Mouse (Mus musculus) liver, embryonic 11.5 days (tissue): ENCODE data around the gene Phykpl. TPM values are rescaled to one million over a fixed set of nuclear protein-coding genes. Genes with fewer than 3 reads are reported as not detected.
"Not testable (repeated sequence)": the region's sequence is repeated elsewhere in the genome, so short reads cannot be mapped to it uniquely, and the experiment has no call there.

Experiments
- ATAC-seq: fragments of 200-750 bp; cut with Nextera tagmentation; replicated peaks from 2 replicates; pipeline ENCODE4 v1.8.0; 2017; ENCODE audit warnings: moderate number of reproducible peaks, mild to moderate bottlenecking, moderate TSS enrichment, moderate library complexity; ENCODE audit not compliant: low FRiP score
- DNase-seq: peaks from one replicate; pipeline ENCODE4 v3.0.0-alpha.2; 2017; ENCODE audit warnings: low spot score
- H3K27ac ChIP-seq: fragments of 300-500 bp; sonication (generic); 2 replicates; pipeline ENCODE4 v1.5.1; 2014; ENCODE audit warnings: mild to moderate bottlenecking, low read depth, low read length, control low read depth
- H3K27me3 ChIP-seq: fragments of 300-500 bp; sonication (generic); replicated peaks from 2 replicates; pipeline ENCODE4 v1.6.1; 2014; ENCODE audit warnings: low read length, mixed read lengths; ENCODE audit not compliant: control insufficient read depth, insufficient read depth
- H3K36me3 ChIP-seq: fragments of 300-500 bp; sonication (generic); 2 replicates; pipeline ENCODE4 v1.6.1; 2014; ENCODE audit warnings: mild to moderate bottlenecking, low read length, moderate library complexity, mixed read lengths; ENCODE audit not compliant: control insufficient read depth, insufficient read depth
- H3K4me1 ChIP-seq: fragments of 300-500 bp; sonication (generic); replicated peaks from 2 replicates; pipeline ENCODE4 v1.6.1; 2014; ENCODE audit warnings: low read length, mixed read lengths; ENCODE audit not compliant: control insufficient read depth, insufficient read depth
- H3K4me2 ChIP-seq: fragments of 300-500 bp; sonication (generic); 2 replicates; pipeline ENCODE4 v1.6.1; 2014; ENCODE audit warnings: mild to moderate bottlenecking, control low read depth, moderate library complexity
- H3K4me3 ChIP-seq: fragments of 300-500 bp; sonication (generic); 2 replicates; pipeline ENCODE4 v1.5.1; 2014; ENCODE audit warnings: low read depth, low read length, control low read depth
- H3K9ac ChIP-seq: fragments of 300-500 bp; sonication (generic); 2 replicates; pipeline ENCODE4 v1.6.1; 2014; ENCODE audit warnings: low read depth, low read length, control low read depth
- H3K9me3 ChIP-seq: fragments of 300-500 bp; sonication (generic); 2 replicates; pipeline ENCODE4 v1.6.1; 2016; ENCODE audit warnings: low read length, inconsistent platforms, mixed read lengths; ENCODE audit not compliant: control insufficient read depth
- WGBS: fragments of 180-500 bp; shearing (Covaris S2); extraction: QIAGEN DNeasy Blood & Tissue Kit; methylation state at CpG from one replicate; pipeline ENCODE4 v1.1.7; 2014; 5-methylcytosine and 5-hydroxymethylcytosine counted together
- polyA plus RNA-seq: library from polyadenylated mRNA; unstranded; fragments of >200 nt; fragmentation: Nextera tagmentation; extraction: Ambion mirVana; gene quantifications from 2 replicates; pipeline ENCODE4 v1.2.1, GENCODE M21; 2014

Gene Phykpl
- polyA plus RNA-seq, 1 experiment from 2014 or later: 28.6 TPM

GRCm38 (mm10) chr11:51627425-51627824 lies 42.9 kb downstream of the Phykpl start:
- DNase-seq: no peak
- peaks cover 47% of the 10 kb centered on the region for H3K36me3 ChIP-seq
- no peaks in the 10 kb centered on the region for H3K27me3 ChIP-seq
- WGBS: 93% methylated on average over 9 of the region's 9 CpGs
- H3K4me2 ChIP-seq: no peak overlapping the region
- H3K27ac ChIP-seq: no peak overlapping the region
- ATAC-seq: no peak
- no peak overlapping the region for H3K9ac ChIP-seq
- H3K9me3 ChIP-seq: no peaks in the 10 kb centered on the region
- no peak overlapping the region for H3K4me3 ChIP-seq
- H3K4me1 ChIP-seq: peaks cover 14% of the 10 kb centered on the region

DNA sequence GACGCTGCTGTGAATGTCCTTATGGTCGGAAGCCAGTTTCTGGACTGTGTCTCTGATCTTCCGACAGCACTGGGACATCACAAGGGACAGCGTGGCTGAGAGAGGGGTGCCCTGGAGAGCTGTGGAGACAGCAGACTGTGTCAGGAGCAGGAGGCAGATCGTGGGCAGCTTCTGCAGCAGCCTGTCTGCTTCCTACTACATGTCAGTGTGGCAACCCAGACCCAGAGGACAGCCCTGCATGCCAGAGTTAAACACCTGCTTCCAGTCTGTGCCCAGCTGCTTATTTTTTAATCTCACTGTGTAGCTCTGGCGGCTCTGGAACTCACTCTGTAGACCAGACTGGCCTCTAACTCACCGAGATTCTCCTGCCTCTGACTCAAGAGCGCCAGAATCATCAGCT lies 43.4 kb downstream of the Phykpl start:
- ATAC-seq: no peak
- peaks cover 43% of the 10 kb centered on the region for H3K36me3 ChIP-seq

DNA sequence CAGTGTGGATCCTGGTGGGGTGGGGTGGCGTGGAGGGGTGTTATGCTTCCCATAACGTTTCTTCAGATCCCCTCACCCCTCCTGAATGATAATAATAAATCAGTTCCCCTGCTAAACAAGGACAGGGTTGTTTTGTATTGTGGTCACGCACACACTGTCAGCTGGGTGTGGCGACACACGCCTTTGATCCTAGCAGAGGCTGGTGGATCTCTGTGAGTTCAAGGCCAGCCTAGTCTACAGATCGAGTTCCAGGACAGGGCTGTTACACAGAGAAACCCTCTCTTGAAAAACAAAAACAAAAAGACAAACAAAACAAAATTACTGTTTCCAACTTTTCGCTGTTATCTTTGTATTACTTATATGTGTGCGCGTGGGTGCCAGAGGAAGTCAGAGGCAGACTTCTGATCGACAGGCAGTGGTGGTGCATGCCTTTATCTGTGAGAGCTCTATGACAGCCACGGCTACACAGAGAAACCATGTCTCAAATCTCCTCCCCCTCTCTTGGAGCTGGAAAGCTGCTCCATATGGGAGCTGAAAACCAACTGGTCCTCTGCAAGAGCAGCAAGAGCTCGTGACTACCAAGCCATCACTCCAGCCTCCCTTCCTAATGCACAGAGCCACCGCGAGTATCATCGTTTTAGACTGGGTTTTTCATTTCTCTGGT lies 45.2 kb downstream of the Phykpl start:
- no peak overlapping the region for H3K4me3 ChIP-seq
- no peak overlapping the region for H3K27ac ChIP-seq
- H3K27me3 ChIP-seq: no peaks in the 10 kb centered on the region
- no peak overlapping the region for H3K9ac ChIP-seq
- 65% methylated on average over 15 of the region's 15 CpGs for WGBS
- H3K36me3 ChIP-seq: peaks cover 27% of the 10 kb centered on the region
- ATAC-seq (no peak), DNase-seq (no peak)
- peaks cover 14% of the 10 kb centered on the region for H3K4me1 ChIP-seq
- H3K9me3 ChIP-seq: no peaks in the 10 kb centered on the region
- H3K4me2 ChIP-seq: no peak overlapping the region

More for the DNA sequence above, 43.4 kb downstream of the Phykpl start:
- H3K4me3 ChIP-seq: no peak overlapping the region
- H3K4me2 ChIP-seq: no peak overlapping the region
- no peak for DNase-seq
- no peak overlapping the region for H3K27ac ChIP-seq
- WGBS: 90% methylated on average over 8 of the region's 8 CpGs
- no peaks in the 10 kb centered on the region for H3K9me3 ChIP-seq
- peaks cover 14% of the 10 kb centered on the region for H3K4me1 ChIP-seq
- H3K27me3 ChIP-seq: no peaks in the 10 kb centered on the region
- H3K9ac ChIP-seq: no peak overlapping the region

GRCm38 (mm10) chr11:51632130-51632753 lies 47.7 kb downstream of the Phykpl start:
- no peak for DNase-seq
- peaks cover 11% of the 10 kb centered on the region for H3K36me3 ChIP-seq
- no peaks in the 10 kb centered on the region for H3K27me3 ChIP-seq
- no peak for ATAC-seq
- H3K4me2 ChIP-seq: no peak overlapping the region
- peaks cover 11% of the 10 kb centered on the region for H3K4me1 ChIP-seq
- H3K9ac ChIP-seq: no peak overlapping the region
- no peaks in the 10 kb centered on the region for H3K9me3 ChIP-seq
- WGBS: 74% methylated on average over 6 of the region's 6 CpGs
- H3K4me3 ChIP-seq: no peak overlapping the region
- no peak overlapping the region for H3K27ac ChIP-seq

DNA sequence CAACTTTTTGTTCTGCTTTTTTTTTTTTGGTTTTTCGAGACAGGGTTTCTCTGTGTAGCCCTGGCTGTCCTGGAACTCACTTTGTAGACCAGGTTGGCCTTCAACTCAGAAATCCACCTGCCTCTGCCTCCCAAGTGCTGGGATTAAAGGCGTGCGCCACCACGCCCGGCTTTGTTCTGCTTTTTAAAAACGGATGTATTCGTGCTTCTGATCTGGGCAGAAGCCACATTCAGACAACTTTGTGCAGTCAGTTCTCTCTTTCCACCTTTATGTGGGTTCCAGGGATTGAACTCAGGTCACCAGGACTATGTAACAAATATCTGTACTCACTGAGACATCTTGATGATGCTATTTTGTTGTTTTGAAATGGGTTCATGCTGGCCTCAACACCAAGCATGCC lies 48.6 kb downstream of the Phykpl start:
- not testable (repeated sequence) for H3K27me3 ChIP-seq, H3K9me3 ChIP-seq, H3K4me2 ChIP-seq, H3K4me3 ChIP-seq, H3K9ac ChIP-seq, ATAC-seq, H3K27ac ChIP-seq, DNase-seq, H3K36me3 ChIP-seq
- WGBS: 80% methylated on average over 7 of the region's 7 CpGs
- peaks cover 15% of the 10 kb centered on the region for H3K4me1 ChIP-seq

GRCm38 (mm10) chr11:51633721-51634120 lies 49.2 kb downstream of the Phykpl start:
- Histone ChIP-seq H3K9ac (no peak overlapping the region), H3K4me1 (peaks cover 16% of the 10 kb centered on the region), H3K27me3 (no peaks in the 10 kb centered on the region), H3K27ac (no peak overlapping the region), H3K9me3 (no peaks in the 10 kb centered on the region), H3K36me3 (peaks cover 5% of the 10 kb centered on the region; the same call in 1 of the 2 replicates), H3K4me3 (no peak overlapping the region), H3K4me2 (0 out of 2 replicates have a peak overlapping the region, but pooled peaks have one; percentile 3)
- 89% methylated on average over 3 of the region's 3 CpGs for WGBS
- ATAC-seq (no peak), DNase-seq (no peak)

DNA sequence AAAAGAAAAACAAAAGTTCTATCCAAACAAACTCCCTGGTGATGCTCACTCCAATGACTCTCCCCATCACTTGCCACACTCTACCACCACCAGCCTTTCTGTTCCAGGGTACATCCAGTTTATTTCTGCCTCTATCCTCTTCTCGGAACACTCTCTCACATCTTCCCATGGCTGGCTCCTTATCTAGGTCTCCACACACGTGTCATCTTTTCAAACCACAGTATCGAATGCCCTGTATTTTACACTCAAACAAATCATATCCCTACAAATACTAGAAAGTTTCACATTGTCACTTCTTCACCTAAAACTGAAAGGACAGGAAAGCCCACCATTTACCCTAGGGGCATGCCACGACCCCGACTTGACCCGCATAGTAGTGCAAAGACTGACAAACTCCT lies 50.6 kb downstream of the Phykpl start:
- DNase-seq: no peak
- ATAC-seq: no peak
- Histone ChIP-seq H3K4me2 (peak overlapping the region; percentile 77), H3K27me3 (no peaks in the 10 kb centered on the region), H3K9ac (peak overlapping the region; percentile 81), H3K27ac (peak overlapping the region; percentile 87), H3K4me3 (peak overlapping the region; percentile 70), H3K4me1 (peaks cover 12% of the 10 kb centered on the region), H3K9me3 (no peaks in the 10 kb centered on the region), H3K36me3 (no peaks in the 10 kb centered on the region; the same call in 1 of the 2 replicates)
- 7% methylated on average over 6 of the region's 6 CpGs for WGBS

DNA sequence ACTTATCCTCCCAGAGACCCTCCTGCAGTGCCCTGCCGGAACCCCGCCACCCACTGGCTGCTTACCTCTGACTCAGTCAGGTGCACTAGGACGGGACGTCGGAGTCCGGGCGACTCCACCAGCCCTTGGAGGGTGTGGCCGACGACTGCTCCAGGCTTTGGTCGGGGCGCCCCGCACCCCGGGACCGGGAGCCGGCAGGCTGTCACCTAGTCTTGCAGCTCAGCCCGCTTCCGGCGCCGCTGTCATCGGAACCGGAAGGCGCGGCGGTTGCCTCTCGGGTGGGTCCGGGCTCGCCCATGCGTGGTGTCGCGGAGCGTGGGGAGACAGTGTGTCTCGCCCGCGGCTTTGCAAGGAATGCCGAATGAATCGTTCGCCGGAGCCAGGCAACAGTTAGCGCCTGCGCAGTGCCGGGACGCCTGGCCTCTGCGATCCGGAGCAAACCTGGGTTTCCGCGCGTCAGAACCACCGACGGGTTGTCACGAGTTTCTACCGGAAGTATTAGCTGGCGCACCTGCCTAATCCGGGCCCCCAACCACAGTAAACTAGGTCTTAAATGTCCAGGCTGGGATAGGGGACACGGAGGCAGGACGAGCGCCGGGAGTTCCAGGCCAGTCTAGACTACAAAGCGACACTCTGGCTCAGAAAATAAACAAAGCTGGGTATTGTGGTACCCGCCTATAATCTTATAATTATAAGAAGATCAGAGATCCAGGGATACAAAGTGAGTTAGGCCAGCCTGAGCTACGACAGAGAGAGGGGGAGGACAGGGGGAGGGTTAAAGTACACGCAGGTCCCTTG lies 51.2 kb downstream of the Phykpl start, which contains the start of gene Rmnd5b:
Gene Rmnd5b, minus strand, starts transcription at position 372 of the 798 bp plus-strand sequence.
- Histone ChIP-seq H3K27ac (peak within 1 kb of the TSS; percentile 87), H3K4me3 (peak within 1 kb of the TSS; percentile 70), H3K27me3 (no peaks in the 10 kb centered on the region), H3K4me2 (peak within 1 kb of the TSS; percentile 77), H3K9ac (peak within 1 kb of the TSS; percentile 81), H3K4me1 (peaks cover 10% of the 10 kb centered on the region), H3K9me3 (no peaks in the 10 kb centered on the region), H3K36me3 (no peaks in the 10 kb centered on the region; the same call in 1 of the 2 replicates)
- ATAC-seq: peak; percentile 74
- peak; percentile 87 for DNase-seq
- WGBS: under 1% methylated on average over 61 of the region's 61 CpGs
